Mouse (Mus musculus): ENCODE measurements at regions not wholly inside any gene's neighbourhood (a gene's known extent, or its start where the extent isn't known, plus 50 kb on each side); places are given as distances from the start of the nearest gene placed in this dataset.

- DNase-seq: no peak
Measured at GRCm38 (mm10) chr12:110041782-110042181, 237.1 kb upstream of the Dio3 start.

GRCm38 (mm10) chr12:110044266-110044665 is 234.6 kb upstream of the Dio3 start:
- no peak for DNase-seq

- DNase-seq: no peak
Measured at GRCm38 (mm10) chr12:110044721-110045120, 234.1 kb upstream of the Dio3 start.

GRCm38 (mm10) chr12:110045770-110046330 is 233.0 kb upstream of the Dio3 start:
- DNase-seq: no peak

- DNase-seq: no peak
Measured at GRCm38 (mm10) chr12:110046613-110047012, 232.3 kb upstream of the Dio3 start.

- no peak for DNase-seq
Measured at GRCm38 (mm10) chr12:110047466-110048250, 231.2 kb upstream of the Dio3 start.

- DNase-seq: no peak
Measured at GRCm38 (mm10) chr12:110049154-110049736, 229.6 kb upstream of the Dio3 start.

- no peak for DNase-seq
Measured at GRCm38 (mm10) chr12:110059321-110059720, 219.5 kb upstream of the Dio3 start.

- no peak for DNase-seq
Measured at GRCm38 (mm10) chr12:110061961-110062360, 216.9 kb upstream of the Dio3 start.

- no peak for DNase-seq
Measured at GRCm38 (mm10) chr12:110063013-110063412, 215.9 kb upstream of the Dio3 start.

GRCm38 (mm10) chr12:110066361-110066885 is 212.4 kb upstream of the Dio3 start:
- no peak for DNase-seq

- DNase-seq: no peak
Measured at GRCm38 (mm10) chr12:110070506-110070905, 208.4 kb upstream of the Dio3 start.

GRCm38 (mm10) chr12:110071823-110072222 is 207.0 kb upstream of the Dio3 start:
- no peak for DNase-seq

- DNase-seq: no peak
Measured at GRCm38 (mm10) chr12:110074921-110075320, 203.9 kb upstream of the Dio3 start.

GRCm38 (mm10) chr12:110077211-110077884 is 201.5 kb upstream of the Dio3 start:
- no peak for DNase-seq

- no peak for DNase-seq
Measured at GRCm38 (mm10) chr12:110078081-110078505, 200.8 kb upstream of the Dio3 start.

GRCm38 (mm10) chr12:110081831-110082615 is 196.8 kb upstream of the Dio3 start:
- no peak for DNase-seq

GRCm38 (mm10) chr12:110082921-110083320 is 195.9 kb upstream of the Dio3 start:
- DNase-seq: no peak

- no peak for DNase-seq
Measured at GRCm38 (mm10) chr12:110083471-110083870, 195.4 kb upstream of the Dio3 start.

- DNase-seq: no peak
Measured at GRCm38 (mm10) chr12:110086921-110087320, 191.9 kb upstream of the Dio3 start.

- DNase-seq: no peak
Measured at GRCm38 (mm10) chr12:110087812-110088211, 191.1 kb upstream of the Dio3 start.

- no peak for DNase-seq
Measured at GRCm38 (mm10) chr12:110102186-110102585, 176.7 kb upstream of the Dio3 start.
